10 mouse cellular contexts compared by ENCODE assay signal in genomic region chr5:119832479-119832796, GRCm38 (mm10). TPM values are rescaled to one million over a fixed set of nuclear protein-coding genes. Genes with fewer than 3 reads are reported as not detected.
A peak's percentile ranks its signal among the peaks of the same experiment; 100 is the strongest.
DNase-seq lines count a peak whose midpoint lies in the region; ATAC-seq lines count a peak whose summit lies in the region.
"Had no signal": no experiment of that assay in that cellular context is flagged by ENCODE, and none has a peak within 500 bp of the region (broad histone marks: within the 10 kb centered on the region; RNA-seq: fewer than 3 reads in every experiment).

Tbx5 (plus strand) TSS chr5:119832668.

- H3K36me3 ChIP-seq in midbrain, embryonic 14.5 days (ENCODE audit: control insufficient read depth, insufficient read depth, low read length), result no peaks in the 10 kb centered on the region
- H3K36me3 ChIP-seq in midbrain, embryonic 15.5 days (replicated peaks), result no peaks in the 10 kb centered on the region
- no peaks in the 10 kb centered on the region for H3K36me3 ChIP-seq in heart, embryonic 13.5 days
- no peaks in the 10 kb centered on the region for H3K36me3 ChIP-seq in limb, embryonic 15.5 days
- H3K36me3 ChIP-seq in stomach, embryonic 16.5 days (ENCODE audit: control insufficient read depth, insufficient read depth, low read length), result no peaks in the 10 kb centered on the region
- H3K36me3 ChIP-seq: G1E had no signal

- peaks cover 93% of the 10 kb centered on the region for H3K27me3 ChIP-seq in midbrain, embryonic 14.5 days (ENCODE audit: control insufficient read depth, insufficient read depth, low read length)
- H3K27me3 ChIP-seq in midbrain, embryonic 15.5 days (replicated peaks), result peaks cover 89% of the 10 kb centered on the region
- H3K27me3 ChIP-seq in heart, embryonic 13.5 days (replicated peaks), result peaks cover 39% of the 10 kb centered on the region
- H3K27me3 ChIP-seq in limb, embryonic 15.5 days, result peaks cover 66% of the 10 kb centered on the region
- peaks cover 89% of the 10 kb centered on the region for H3K27me3 ChIP-seq in stomach, embryonic 16.5 days (ENCODE audit: control insufficient read depth, insufficient read depth, low read length)

- no peak within 1 kb of the TSS for H3K4me3 ChIP-seq in midbrain, embryonic 14.5 days (replicated peaks; ENCODE audit: low read depth, low read length)
- H3K4me3 ChIP-seq in midbrain, embryonic 15.5 days, result no peak within 1 kb of the TSS
- H3K4me3 ChIP-seq in heart, embryonic 13.5 days, result peak within 1 kb of the TSS; percentile 79
- peak within 1 kb of the TSS; percentile 48 for H3K4me3 ChIP-seq in limb, embryonic 15.5 days
- H3K4me3 ChIP-seq in stomach, embryonic 16.5 days (replicated peaks; ENCODE audit: low read length), result peak within 1 kb of the TSS; percentile 34; the same call in 1 of the 2 replicates

- no peaks in the 10 kb centered on the region for H3K9me3 ChIP-seq in midbrain, embryonic 14.5 days (ENCODE audit: control insufficient read depth, low read length)
- H3K9me3 ChIP-seq in midbrain, embryonic 15.5 days, result no peaks in the 10 kb centered on the region
- no peaks in the 10 kb centered on the region for H3K9me3 ChIP-seq in heart, embryonic 13.5 days
- no peaks in the 10 kb centered on the region for H3K9me3 ChIP-seq in limb, embryonic 15.5 days
- H3K9me3 ChIP-seq in stomach, embryonic 16.5 days (replicated peaks; ENCODE audit: control insufficient read depth, low read length), result no peaks in the 10 kb centered on the region

- H3K4me2 ChIP-seq in midbrain, embryonic 14.5 days (ENCODE audit: low read length), result no peak within 1 kb of the TSS
- no peak within 1 kb of the TSS for H3K4me2 ChIP-seq in midbrain, embryonic 15.5 days
- peak within 1 kb of the TSS; percentile 81 for H3K4me2 ChIP-seq in heart, embryonic 13.5 days
- H3K4me2 ChIP-seq in limb, embryonic 15.5 days, result peak within 1 kb of the TSS; percentile 50
- H3K4me2 ChIP-seq in stomach, embryonic 16.5 days (ENCODE audit: low read depth, low read length), result peak within 1 kb of the TSS; percentile 46; the same call in 1 of the 2 replicates

- ATAC-seq in midbrain, embryonic 14.5 days (ENCODE audit: low FRiP score, low TSS enrichment), result no peak
- no peak for ATAC-seq in midbrain, embryonic 15.5 days (replicated peaks)
- no peak for ATAC-seq in heart, embryonic 13.5 days (ENCODE audit: extremely low read depth, insufficient number of reproducible peaks, low FRiP score, low TSS enrichment)
- ATAC-seq in limb, embryonic 15.5 days (ENCODE audit: insufficient number of reproducible peaks, low FRiP score, low TSS enrichment, low read depth), result no peak
- no peak for ATAC-seq in stomach, embryonic 16.5 days (ENCODE audit: insufficient read depth, low FRiP score)

- under 1% methylated on average over 16 of the region's 16 CpGs for WGBS in midbrain, embryonic 14.5 days
- WGBS in midbrain, embryonic 15.5 days, result 1% methylated on average over 16 of the region's 16 CpGs
- 12% methylated on average over 16 of the region's 16 CpGs for WGBS in heart, embryonic 13.5 days
- 4% methylated on average over 16 of the region's 16 CpGs for WGBS in limb, embryonic 15.5 days
- 5% methylated on average over 16 of the region's 16 CpGs for WGBS in stomach, embryonic 16.5 days

- H3K27ac ChIP-seq in midbrain, embryonic 14.5 days (replicated peaks; ENCODE audit: low read depth, low read length), result no peak within 1 kb of the TSS
- no peak within 1 kb of the TSS for H3K27ac ChIP-seq in midbrain, embryonic 15.5 days
- H3K27ac ChIP-seq in heart, embryonic 13.5 days (replicated peaks), result peak within 1 kb of the TSS; percentile 98
- peak within 1 kb of the TSS; percentile 90 for H3K27ac ChIP-seq in limb, embryonic 15.5 days
- H3K27ac ChIP-seq in stomach, embryonic 16.5 days (ENCODE audit: low read length), result no peak within 1 kb of the TSS

- H3K9ac ChIP-seq in midbrain, embryonic 14.5 days (replicated peaks; ENCODE audit: low read length), result no peak within 1 kb of the TSS
- no peak within 1 kb of the TSS for H3K9ac ChIP-seq in midbrain, embryonic 15.5 days
- peak within 1 kb of the TSS; percentile 97 for H3K9ac ChIP-seq in heart, embryonic 13.5 days
- H3K9ac ChIP-seq in limb, embryonic 15.5 days, result peak within 1 kb of the TSS; percentile 47
- no peak within 1 kb of the TSS for H3K9ac ChIP-seq in stomach, embryonic 16.5 days (ENCODE audit: low read length)

- peak; percentile 20 for DNase-seq in midbrain, embryonic 14.5 days
- no peak for DNase-seq in right cerebral cortex, postnatal 14 days
- DNase-seq in frontal cortex, postnatal 14 days (ENCODE audit: low spot score in 2 of 2), result no peak
- no peak for DNase-seq in thymus, postnatal 36 days
- DNase-seq: adrenal gland, postnatal 25 days had no signal

- H3K4me1 ChIP-seq in midbrain, embryonic 14.5 days (ENCODE audit: control insufficient read depth, insufficient read depth, low read length), result no peaks in the 10 kb centered on the region
- peaks cover 4% of the 10 kb centered on the region; the same call in 1 of the 2 replicates for H3K4me1 ChIP-seq in midbrain, embryonic 15.5 days
- H3K4me1 ChIP-seq in heart, embryonic 13.5 days, result peaks cover 32% of the 10 kb centered on the region
- peaks cover 19% of the 10 kb centered on the region for H3K4me1 ChIP-seq in limb, embryonic 15.5 days
- peaks cover 5% of the 10 kb centered on the region; the same call in 1 of the 2 replicates for H3K4me1 ChIP-seq in stomach, embryonic 16.5 days (ENCODE audit: control insufficient read depth, insufficient read depth, low read length)

RNA-seq across cellular contexts. Expression of gene Tbx5, which starts in this region (rescaled TPM):
- 0.11 TPM in 1 of 2 replicates, not detected in the other for polyA plus RNA-seq in midbrain, embryonic 14.5 days (2014; fragmentation: Nextera tagmentation; extraction: Ambion mirVana)
- polyA plus RNA-seq in midbrain, embryonic 15.5 days (2015; fragmentation: Nextera tagmentation; extraction: Ambion mirVana), result 0.04 TPM in 1 of 2 replicates, not detected in the other
- 31.3 and 38.4 TPM in 2 replicates for polyA plus RNA-seq in heart, embryonic 13.5 days (2015; fragmentation: Nextera tagmentation; extraction: Ambion mirVana)
- 18.1 and 21.3 TPM in 2 replicates for polyA plus RNA-seq in limb, embryonic 15.5 days (2015; fragmentation: Nextera tagmentation; extraction: Ambion mirVana)
- 0.43 and 0.52 TPM in 2 replicates for polyA plus RNA-seq in stomach, embryonic 16.5 days (2015; fragmentation: Nextera tagmentation; extraction: Ambion mirVana)
- polyA plus RNA-seq: G1E had no signal

Comparison
In these comparisons a context has a peak if more than half of its experiments do, and no peak if none do; other contexts are left out.
1. RNA of gene Tbx5 (polyA plus RNA-seq): 31.3 to 38.4 TPM in heart, embryonic 13.5 days and 18.1 to 21.3 TPM in limb, embryonic 15.5 days; 0.43 to 0.52 TPM in stomach, embryonic 16.5 days, 0.11 TPM in midbrain, embryonic 14.5 days and 0.04 TPM in midbrain, embryonic 15.5 days; every median in the first group is over 10 times any median in the second.
2. Peak in DNase-seq in midbrain, embryonic 14.5 days; RNA of the gene not detected or under 1 TPM.
3. H3K27ac ChIP-seq: peak in heart, embryonic 13.5 days (single experiment) and limb, embryonic 15.5 days (single experiment); none in midbrain, embryonic 14.5 days (single experiment), midbrain, embryonic 15.5 days (single experiment) and stomach, embryonic 16.5 days (single experiment).
4. H3K4me2 ChIP-seq: peak in heart, embryonic 13.5 days (single experiment), limb, embryonic 15.5 days (single experiment) and stomach, embryonic 16.5 days (single experiment); none in midbrain, embryonic 14.5 days (single experiment) and midbrain, embryonic 15.5 days (single experiment).
5. H3K4me3 ChIP-seq: peak in heart, embryonic 13.5 days (single experiment), limb, embryonic 15.5 days (single experiment) and stomach, embryonic 16.5 days (single experiment); none in midbrain, embryonic 14.5 days (single experiment) and midbrain, embryonic 15.5 days (single experiment).
6. H3K9ac ChIP-seq: peak in heart, embryonic 13.5 days (single experiment) and limb, embryonic 15.5 days (single experiment); none in midbrain, embryonic 14.5 days (single experiment), midbrain, embryonic 15.5 days (single experiment) and stomach, embryonic 16.5 days (single experiment).